Mouse (Mus musculus) kidney, adult 2 months (tissue): ENCODE results near the gene Gapdhs.

Source experiments
- CTCF ChIP-seq: fragments of 200-500 bp; conservative IDR thresholded peaks from 2 replicates; pipeline ENCODE4 v1.5.1; 2011; ENCODE audit warnings: low read depth, mild to moderate bottlenecking, control low read depth, low read length, moderate library complexity, mixed read lengths; ENCODE audit not compliant: insufficient read depth, insufficient read length
- POLR2A ChIP-seq: fragments of 200-500 bp; IDR thresholded peaks from one replicate; pipeline ENCODE4 v1.6.1; 2011; ENCODE audit warnings: low read depth, low read length, control low read depth

DNA sequence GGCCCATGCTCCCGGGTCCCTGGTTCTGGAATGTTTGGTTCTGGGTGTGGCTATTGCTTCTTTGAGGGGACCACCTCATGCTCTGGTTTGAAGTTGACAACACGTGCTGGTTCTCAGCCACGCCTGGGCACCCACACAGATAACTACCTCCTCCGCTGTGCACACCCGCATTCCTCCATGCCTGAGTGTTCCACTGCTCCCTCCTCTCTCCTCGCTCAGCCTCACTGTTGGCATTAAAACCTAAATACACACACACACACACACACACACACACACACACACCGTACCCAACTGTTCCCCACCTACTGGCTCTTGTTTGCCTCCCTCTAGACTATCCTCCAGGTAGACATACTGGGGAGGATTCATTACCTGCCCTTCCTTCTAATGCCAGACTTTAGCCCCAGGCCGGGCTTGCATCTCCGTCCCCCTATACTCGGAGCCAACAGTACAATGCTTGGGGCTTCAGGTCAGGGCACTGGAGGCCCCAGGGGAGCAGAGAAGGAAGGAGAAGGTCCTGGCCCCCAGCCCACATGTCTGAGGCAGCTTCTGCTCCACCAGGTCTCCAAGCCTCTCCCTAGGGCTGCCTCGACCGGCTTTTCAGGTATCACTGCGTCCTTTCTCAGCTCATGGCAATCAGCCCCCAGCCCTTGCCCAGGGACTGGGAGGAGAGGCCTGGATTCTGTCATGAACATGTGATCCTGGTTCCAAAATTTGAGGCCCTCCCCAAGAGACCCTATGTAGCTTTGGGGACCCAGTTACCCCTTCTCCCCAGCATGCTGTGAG, 6.5 kb upstream of the Gapdhs start:
- TF ChIP-seq POLR2A = no peak
- no peak for TF ChIP-seq CTCF
